Mouse (Mus musculus) forebrain, postnatal 0 days (tissue): ENCODE data around the gene Ttc34. TPM values are rescaled to one million over a fixed set of nuclear protein-coding genes. Genes with fewer than 3 reads are reported as not detected.

Source experiments
- ATAC-seq: fragments of 200-750 bp; cut with Nextera tagmentation; 2 replicates; pipeline ENCODE4 v1.8.0; 2017; ENCODE audit warnings: mild to moderate bottlenecking, moderate library complexity
- DNase-seq: peaks from one replicate; pipeline ENCODE4 v3.0.0-alpha.2; 2015
- H3K27ac ChIP-seq: fragments of 300-500 bp; sonication (generic); 2 replicates; pipeline ENCODE4 v1.5.1; 2014; ENCODE audit warnings: low read depth, mild to moderate bottlenecking, antibody characterized with exemption, low read length, moderate library complexity, mixed read lengths
- H3K27me3 ChIP-seq: fragments of 300-500 bp; sonication (generic); 2 replicates; pipeline ENCODE4 v1.6.1; 2014; ENCODE audit warnings: mild to moderate bottlenecking, low read length, mixed read lengths; ENCODE audit not compliant: insufficient read depth
- H3K36me3 ChIP-seq: fragments of 300-500 bp; sonication (generic); 2 replicates; pipeline ENCODE4 v1.6.1; 2014; ENCODE audit warnings: mild to moderate bottlenecking, moderate library complexity; ENCODE audit not compliant: insufficient read depth
- H3K4me1 ChIP-seq: fragments of 300-500 bp; sonication (generic); 2 replicates; pipeline ENCODE4 v1.6.1; 2014; ENCODE audit warnings: antibody characterized with exemption; ENCODE audit not compliant: insufficient read depth
- H3K4me2 ChIP-seq: fragments of 300-500 bp; sonication (generic); 2 replicates; pipeline ENCODE4 v1.6.1; 2014; ENCODE audit warnings: low read depth, mild to moderate bottlenecking, moderate library complexity
- H3K4me3 ChIP-seq: fragments of 300-500 bp; sonication (generic); 2 replicates; pipeline ENCODE4 v1.5.1; 2014; ENCODE audit warnings: low read depth, low read length, mixed read lengths
- H3K9ac ChIP-seq: fragments of 300-500 bp; sonication (generic); 2 replicates; pipeline ENCODE4 v1.6.1; 2014; ENCODE audit warnings: mild to moderate bottlenecking
- H3K9me3 ChIP-seq: fragments of 300-500 bp; sonication (generic); 2 replicates; pipeline ENCODE4 v1.6.1; 2016; ENCODE audit warnings: low read length
- CTCF ChIP-seq: sonication (generic); IDR thresholded peaks from 2 replicates; pipeline ENCODE4 v1.5.1; 2016; ENCODE audit warnings: antibody characterized with exemption, control low read depth, low read depth
- WGBS: fragments of 180-500 bp; shearing (Covaris S2); extraction: QIAGEN DNeasy Blood & Tissue Kit; methylation state at CpG from one replicate; pipeline ENCODE4 v1.1.7; 2014; 5-methylcytosine and 5-hydroxymethylcytosine counted together
- polyA plus RNA-seq: library from polyadenylated mRNA; unstranded; fragments of >200 nt; fragmentation: Nextera tagmentation; extraction: Ambion mirVana; gene quantifications from 2 replicates; pipeline ENCODE4 v1.2.1, GENCODE M21; 2015
- total RNA-seq: library from RNA; depleted of rRNA; stranded (reverse); fragments of >200 nt; gene quantifications from 2 replicates; pipeline ENCODE4 v1.2.3, GENCODE M21; 2014

Ttc34 gene
- total and polyA plus RNA-seq, 2 experiments from 2014 or later, result 3.6 to 4.1 TPM

DNA sequence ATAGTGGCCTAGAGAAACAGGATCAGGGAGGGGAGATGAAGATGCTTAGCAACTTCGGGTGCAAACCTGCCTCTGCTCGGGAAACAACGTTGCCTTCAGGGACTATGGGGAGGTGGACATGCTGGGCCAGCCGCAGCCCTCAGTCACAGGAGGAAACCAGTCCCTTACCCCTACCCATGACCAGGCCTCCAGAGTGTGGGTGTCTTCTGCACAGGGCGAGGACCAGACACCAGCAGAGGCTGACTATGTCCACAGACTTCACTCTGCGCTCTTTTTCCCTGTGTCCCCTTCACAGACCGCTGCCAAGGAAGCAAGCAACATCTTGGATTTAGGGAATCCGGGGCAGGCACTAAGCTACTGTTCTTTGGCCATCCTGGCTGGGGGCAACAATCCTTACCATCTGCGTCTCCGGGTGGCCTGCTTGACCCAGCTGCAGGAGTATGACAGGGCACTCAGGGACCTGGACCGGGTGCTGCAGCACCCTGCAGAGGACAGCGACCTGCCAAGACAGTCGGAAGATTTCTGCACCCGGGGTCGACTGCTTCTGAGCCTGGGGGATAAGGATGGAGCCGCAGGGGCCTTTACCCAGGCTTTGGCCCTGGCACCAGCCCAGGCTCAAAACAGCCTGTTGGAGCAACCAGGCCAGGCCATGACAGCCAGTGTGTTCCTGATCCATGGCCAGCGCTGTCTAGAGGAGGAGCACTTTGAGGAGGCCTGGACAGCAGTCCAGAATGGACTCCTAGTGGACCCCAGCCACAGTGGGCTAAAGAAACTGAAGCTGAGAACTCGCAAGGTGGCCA, 27.9 kb downstream of the Ttc34 start:
- H3K9me3 ChIP-seq, result no peaks in the 10 kb centered on the region
- no peaks in the 10 kb centered on the region for H3K27me3 ChIP-seq
- H3K4me1 ChIP-seq, result peaks cover 3% of the 10 kb centered on the region; the same call in 1 of the 2 replicates
- no peak for ATAC-seq
- peak overlapping the region; percentile 56 for H3K4me2 ChIP-seq
- peak overlapping the region; percentile 54 for H3K27ac ChIP-seq
- H3K9ac ChIP-seq, result peak overlapping the region; percentile 50
- H3K36me3 ChIP-seq, result no peaks in the 10 kb centered on the region
- H3K4me3 ChIP-seq, result no peak overlapping the region
- no peak for TF ChIP-seq CTCF
- DNase-seq, result no peak
- 82% methylated on average over 18 of the region's 18 CpGs for WGBS

DNA sequence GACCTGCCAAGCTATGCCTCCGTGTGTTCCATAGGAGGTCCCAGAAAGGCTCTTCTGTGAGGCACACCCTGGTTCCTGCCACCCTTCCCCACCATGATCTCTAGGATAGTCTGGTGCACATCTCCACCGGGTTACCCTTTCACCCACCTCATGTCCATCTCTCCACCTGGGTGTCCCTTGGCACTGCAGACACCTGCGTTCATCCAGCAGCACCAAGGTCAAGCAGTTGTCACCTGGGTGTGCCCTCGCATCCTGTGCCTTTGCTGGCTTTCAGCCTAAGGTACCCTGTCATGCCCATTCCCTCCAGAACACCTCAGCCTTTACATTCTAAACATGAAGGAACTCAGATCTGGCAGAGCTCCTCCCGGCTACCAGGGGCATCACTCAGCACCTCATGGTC, 29.1 kb downstream of the Ttc34 start:
- Histone ChIP-seq H3K36me3 (no peaks in the 10 kb centered on the region), H3K4me3 (no peak overlapping the region), H3K27ac (no peak overlapping the region), H3K4me1 (peaks cover 3% of the 10 kb centered on the region; the same call in 1 of the 2 replicates), H3K27me3 (0 out of 2 replicates have a peak, but pooled peaks cover 4% of the 10 kb centered on the region), H3K4me2 (no peak overlapping the region), H3K9me3 (no peaks in the 10 kb centered on the region), H3K9ac (no peak overlapping the region)
- 92% methylated on average over 5 of the region's 5 CpGs for WGBS
- ATAC-seq (no peak), DNase-seq (no peak)
- no peak for TF ChIP-seq CTCF

DNA sequence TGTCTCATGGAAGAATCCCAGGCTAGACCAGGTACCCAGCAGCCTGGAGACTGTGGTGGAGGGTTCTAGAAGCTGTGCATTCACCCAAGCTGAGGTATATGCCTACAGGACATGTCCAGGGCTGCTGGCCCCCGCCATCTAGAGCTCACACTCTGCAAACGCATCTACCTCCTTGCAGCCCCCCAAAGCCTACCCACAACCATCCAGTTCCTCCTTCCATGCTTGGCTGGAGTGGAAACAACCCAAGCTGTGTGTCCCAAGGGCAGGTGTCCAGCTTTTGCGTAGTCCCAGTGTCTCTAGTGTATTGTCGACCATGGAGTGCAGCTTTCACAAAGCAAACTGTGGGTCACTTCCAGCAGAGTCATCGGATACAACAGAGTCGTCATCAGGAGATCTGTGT, 30.0 kb downstream of the Ttc34 start:
- TF ChIP-seq CTCF, result no peak
- ATAC-seq (no peak), DNase-seq (no peak)
- 84% methylated on average over 6 of the region's 6 CpGs for WGBS
- Histone ChIP-seq H3K9ac (no peak overlapping the region), H3K27me3 (0 out of 2 replicates have a peak, but pooled peaks cover 4% of the 10 kb centered on the region), H3K4me1 (peaks cover 3% of the 10 kb centered on the region; the same call in 1 of the 2 replicates), H3K4me2 (no peak overlapping the region), H3K9me3 (no peaks in the 10 kb centered on the region), H3K36me3 (no peaks in the 10 kb centered on the region), H3K4me3 (no peak overlapping the region), H3K27ac (no peak overlapping the region)

DNA sequence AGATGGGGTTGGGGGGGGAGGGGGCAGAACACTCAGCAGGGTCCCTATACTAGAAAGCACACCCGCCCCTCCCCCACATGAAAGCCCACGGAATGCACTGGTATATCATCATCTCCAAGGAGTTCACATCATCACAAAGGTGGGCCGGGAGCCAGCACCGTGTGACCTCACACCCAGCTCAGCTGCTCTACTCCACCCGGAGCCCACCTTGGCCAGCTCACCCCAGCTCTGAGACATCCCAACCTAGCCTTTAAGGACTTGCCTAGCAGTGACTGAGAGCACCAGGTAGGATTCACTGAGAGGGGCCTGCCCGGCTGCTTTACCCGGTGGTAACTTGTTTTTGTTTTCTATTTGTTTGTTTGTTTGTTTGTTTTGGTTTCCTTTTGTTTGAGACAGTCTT, 32.2 kb downstream of the Ttc34 start, which contains the start of gene Mmel1:
Gene Mmel1, plus strand, starts transcription at position 146 of the 400 bp plus-strand sequence.
- Histone ChIP-seq H3K27me3 (0 out of 2 replicates have a peak, but pooled peaks cover 4% of the 10 kb centered on the region), H3K27ac (no peak within 1 kb of the TSS), H3K4me2 (no peak within 1 kb of the TSS), H3K4me3 (no peak within 1 kb of the TSS), H3K9ac (no peak within 1 kb of the TSS), H3K4me1 (peaks cover 3% of the 10 kb centered on the region; the same call in 1 of the 2 replicates), H3K9me3 (no peaks in the 10 kb centered on the region), H3K36me3 (no peaks in the 10 kb centered on the region)
- 91% methylated on average over 7 of the region's 7 CpGs for WGBS
- no peak for TF ChIP-seq CTCF
- ATAC-seq, result no peak
- no peak for DNase-seq

DNA sequence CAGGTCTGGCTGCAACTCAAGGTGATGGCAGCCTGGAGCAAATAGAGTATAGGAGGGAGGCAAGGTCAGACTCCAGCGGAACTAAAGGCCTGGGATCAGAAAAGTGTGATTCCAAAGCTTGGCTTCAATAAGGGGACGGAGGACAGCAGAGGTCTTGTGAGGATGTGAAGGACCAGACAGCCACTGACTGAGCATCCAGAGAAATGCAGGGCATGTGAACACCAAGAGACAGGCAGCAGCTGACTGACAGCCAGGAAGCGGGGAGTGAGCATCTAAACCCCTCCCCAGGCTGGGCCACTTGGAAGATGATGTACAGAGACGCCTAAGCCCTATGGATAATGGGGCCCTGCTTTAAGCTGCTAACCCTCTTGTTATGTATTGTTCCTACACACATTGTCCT, 33.5 kb downstream of the Ttc34 start:
- no peak overlapping the region for H3K27ac ChIP-seq
- 60% methylated on average over 4 of the region's 4 CpGs for WGBS
- H3K4me1 ChIP-seq, result no peaks in the 10 kb centered on the region
- DNase-seq (no peak), ATAC-seq (no peak)
- TF ChIP-seq CTCF, result no peak
- 0 out of 2 replicates have a peak, but pooled peaks cover 4% of the 10 kb centered on the region for H3K27me3 ChIP-seq
- no peak overlapping the region for H3K4me3 ChIP-seq
- no peaks in the 10 kb centered on the region for H3K36me3 ChIP-seq
- no peak overlapping the region for H3K4me2 ChIP-seq
- no peak overlapping the region for H3K9ac ChIP-seq
- no peaks in the 10 kb centered on the region for H3K9me3 ChIP-seq

DNA sequence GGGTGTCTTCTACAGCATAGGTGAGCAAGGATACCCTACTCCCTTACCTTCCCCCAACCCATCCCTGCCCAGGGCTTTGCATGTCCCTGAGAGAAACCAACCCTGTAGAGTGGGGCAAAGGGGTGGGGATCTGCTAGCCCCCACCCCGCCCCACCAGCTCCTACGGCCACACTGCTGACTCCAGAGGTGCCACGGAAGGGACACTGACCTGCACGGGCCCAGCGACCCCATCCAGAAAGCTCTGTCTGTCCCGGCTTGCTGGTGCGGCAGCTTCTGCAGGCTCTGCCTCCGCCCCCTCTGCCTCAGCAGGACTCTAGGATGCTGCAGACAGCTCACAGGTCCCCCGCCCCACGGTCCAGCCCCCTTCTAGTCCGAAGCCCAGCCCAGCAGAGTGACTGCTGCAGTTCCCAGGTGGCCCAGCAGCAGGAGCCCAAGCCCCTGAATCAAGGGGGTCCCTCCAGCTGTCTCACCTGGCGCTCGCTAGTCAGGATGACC, 34.5 kb downstream of the Ttc34 start:
- peak; percentile 35; the same call in 1 of the 2 replicates for TF ChIP-seq CTCF
- Histone ChIP-seq H3K9me3 (no peaks in the 10 kb centered on the region), H3K36me3 (no peaks in the 10 kb centered on the region), H3K27me3 (0 out of 2 replicates have a peak, but pooled peaks cover 4% of the 10 kb centered on the region), H3K4me3 (peak overlapping the region; percentile 5; the same call in 1 of the 2 replicates), H3K4me1 (no peaks in the 10 kb centered on the region), H3K9ac (no peak overlapping the region), H3K27ac (no peak overlapping the region), H3K4me2 (peak overlapping the region; percentile 26; the same call in 1 of the 2 replicates)
- WGBS, result 2% methylated on average over 13 of the region's 13 CpGs
- ATAC-seq (peak; percentile 73), DNase-seq (no peak)

DNA sequence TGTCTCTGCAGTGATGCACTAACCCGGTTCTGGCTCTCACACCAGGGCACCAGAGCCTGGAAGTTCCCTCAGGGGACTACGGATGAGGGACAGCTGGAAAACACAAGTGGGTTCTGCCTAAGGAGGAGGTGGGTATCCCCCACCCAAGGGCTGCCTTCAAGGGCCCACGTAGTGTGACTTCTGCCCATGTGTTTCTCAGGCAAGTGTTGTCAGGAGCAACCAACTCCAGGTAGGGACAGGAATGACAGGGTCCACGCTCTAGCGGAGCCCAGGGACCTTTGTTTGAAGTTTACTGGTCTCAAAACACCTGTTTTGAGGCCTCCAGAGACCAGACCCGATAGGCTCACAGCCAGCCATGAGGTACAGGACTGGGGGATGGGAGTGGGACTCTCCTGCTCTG, 35.9 kb downstream of the Ttc34 start:
- 74% methylated on average over 6 of the region's 6 CpGs for WGBS

More for the DNA sequence above, 35.9 kb downstream of the Ttc34 start:
- Histone ChIP-seq H3K4me1 (no peaks in the 10 kb centered on the region), H3K9ac (no peak overlapping the region), H3K4me2 (no peak overlapping the region), H3K36me3 (no peaks in the 10 kb centered on the region), H3K4me3 (no peak overlapping the region), H3K9me3 (no peaks in the 10 kb centered on the region), H3K27me3 (0 out of 2 replicates have a peak, but pooled peaks cover 4% of the 10 kb centered on the region), H3K27ac (no peak overlapping the region)
- no peak for TF ChIP-seq CTCF
- ATAC-seq (no peak), DNase-seq (no peak)
